Mouse (Mus musculus) embryonic facial prominence, embryonic 12.5 days (tissue): Measurements from ENCODE around the gene Hsdl1. TPM values are rescaled to one million over a fixed set of nuclear protein-coding genes. Genes with fewer than 3 reads are reported as not detected.

Experiments used
- ATAC-seq: fragments of 200-750 bp; cut with Nextera tagmentation; 2 replicates; pipeline ENCODE4 v1.8.0; 2017; ENCODE audit not compliant: insufficient number of reproducible peaks, insufficient read depth, low FRiP score, low TSS enrichment
- H3K27ac ChIP-seq: fragments of 300-500 bp; sonication (generic); 2 replicates; pipeline ENCODE4 v1.5.1; 2016; ENCODE audit warnings: mild to moderate bottlenecking
- H3K27me3 ChIP-seq: fragments of 300-500 bp; sonication (generic); 2 replicates; pipeline ENCODE4 v1.6.1; 2016; ENCODE audit warnings: mild to moderate bottlenecking, moderate library complexity
- H3K36me3 ChIP-seq: fragments of 300-500 bp; sonication (generic); 2 replicates; pipeline ENCODE4 v1.6.1; 2016; ENCODE audit warnings: mild to moderate bottlenecking
- H3K4me1 ChIP-seq: fragments of 300-500 bp; sonication (generic); 2 replicates; pipeline ENCODE4 v1.6.1; 2016
- H3K4me2 ChIP-seq: fragments of 300-500 bp; sonication (generic); replicated peaks from 2 replicates; pipeline ENCODE4 v1.6.1; 2016; ENCODE audit warnings: mild to moderate bottlenecking, moderate library complexity
- H3K4me3 ChIP-seq: fragments of 300-500 bp; sonication (generic); 2 replicates; pipeline ENCODE4 v1.5.1; 2016; ENCODE audit warnings: mild to moderate bottlenecking
- H3K9ac ChIP-seq: fragments of 300-500 bp; sonication (generic); 2 replicates; pipeline ENCODE4 v1.6.1; 2016; ENCODE audit warnings: mild to moderate bottlenecking, moderate library complexity
- H3K9me3 ChIP-seq: fragments of 300-500 bp; sonication (generic); 2 replicates; pipeline ENCODE4 v1.6.1; 2016; ENCODE audit warnings: mild to moderate bottlenecking, moderate library complexity
- WGBS: fragments of 180-500 bp; shearing (Covaris S2); methylation state at CpG from one replicate; pipeline ENCODE4 v1.1.7; 2016; 5-methylcytosine and 5-hydroxymethylcytosine counted together
- polyA plus RNA-seq: library from polyadenylated mRNA; unstranded; fragments of >200 nt; fragmentation: Nextera tagmentation; extraction: Ambion mirVana; gene quantifications from 2 replicates; pipeline ENCODE4 v1.2.1, GENCODE M21; 2016

The Hsdl1 gene
- polyA plus RNA-seq, 1 experiment from 2014 or later: 37.2 TPM

- no peaks in the 10 kb centered on the region for H3K27me3 ChIP-seq
- H3K36me3 ChIP-seq: no peaks in the 10 kb centered on the region
- no peak overlapping the region for H3K4me2 ChIP-seq
- H3K4me1 ChIP-seq: peaks cover 21% of the 10 kb centered on the region
- H3K9me3 ChIP-seq: no peaks in the 10 kb centered on the region
- H3K9ac ChIP-seq: no peak overlapping the region
- H3K27ac ChIP-seq: no peak overlapping the region
- no peak for ATAC-seq
- 86% methylated on average over 6 of the region's 6 CpGs for WGBS
- no peak overlapping the region for H3K4me3 ChIP-seq
These were observed 19.1 kb downstream of the Hsdl1 start for GRCm38 (mm10) chr8:119555861-119556260.

- no peak overlapping the region for H3K4me2 ChIP-seq
- H3K4me3 ChIP-seq: no peak overlapping the region
- no peak for ATAC-seq
- no peak overlapping the region for H3K27ac ChIP-seq
- no peaks in the 10 kb centered on the region for H3K27me3 ChIP-seq
- no peak overlapping the region for H3K9ac ChIP-seq
- H3K36me3 ChIP-seq: no peaks in the 10 kb centered on the region; the same call in 1 of the 2 replicates
- peaks cover 21% of the 10 kb centered on the region for H3K4me1 ChIP-seq
- no peaks in the 10 kb centered on the region for H3K9me3 ChIP-seq
- WGBS: 75% methylated on average over 2 of the region's 2 CpGs
These were observed 22.0 kb downstream of the Hsdl1 start for GRCm38 (mm10) chr8:119552967-119553366.

- 78% methylated on average over 7 of the region's 7 CpGs for WGBS
- Histone ChIP-seq H3K4me2 (no peak overlapping the region), H3K27ac (no peak overlapping the region), H3K4me3 (no peak overlapping the region), H3K36me3 (peaks cover 31% of the 10 kb centered on the region), H3K9me3 (no peaks in the 10 kb centered on the region), H3K4me1 (peaks cover 7% of the 10 kb centered on the region; the same call in 1 of the 2 replicates), H3K27me3 (no peaks in the 10 kb centered on the region), H3K9ac (no peak overlapping the region)
- no peak for ATAC-seq
These were observed 26.3 kb downstream of the Hsdl1 start for GRCm38 (mm10) chr8:119548560-119549113.

- no peak overlapping the region for H3K9ac ChIP-seq
- no peaks in the 10 kb centered on the region for H3K4me1 ChIP-seq
- no peak overlapping the region for H3K4me3 ChIP-seq
- H3K27me3 ChIP-seq: no peaks in the 10 kb centered on the region
- no peak overlapping the region for H3K27ac ChIP-seq
- H3K4me2 ChIP-seq: no peak overlapping the region
- ATAC-seq: no peak
- WGBS: 77% methylated on average over 18 of the region's 18 CpGs
- peaks cover 46% of the 10 kb centered on the region for H3K36me3 ChIP-seq
- H3K9me3 ChIP-seq: no peaks in the 10 kb centered on the region
These were observed 27.8 kb downstream of the Hsdl1 start for GRCm38 (mm10) chr8:119547019-119547691.

GRCm38 (mm10) chr8:119545791-119546190 is 29.2 kb downstream of the Hsdl1 start:
- Histone ChIP-seq H3K4me1 (no peaks in the 10 kb centered on the region), H3K4me2 (no peak overlapping the region), H3K9ac (no peak overlapping the region), H3K4me3 (no peak overlapping the region), H3K27ac (no peak overlapping the region), H3K36me3 (peaks cover 60% of the 10 kb centered on the region), H3K9me3 (no peaks in the 10 kb centered on the region), H3K27me3 (no peaks in the 10 kb centered on the region)
- 84% methylated on average over 6 of the region's 6 CpGs for WGBS
- no peak for ATAC-seq

- no peak overlapping the region for H3K9ac ChIP-seq
- 80% methylated on average over 6 of the region's 6 CpGs for WGBS
- ATAC-seq: no peak
- no peaks in the 10 kb centered on the region for H3K27me3 ChIP-seq
- H3K4me2 ChIP-seq: no peak overlapping the region
- H3K4me3 ChIP-seq: no peak overlapping the region
- no peaks in the 10 kb centered on the region for H3K9me3 ChIP-seq
- H3K4me1 ChIP-seq: no peaks in the 10 kb centered on the region
- H3K36me3 ChIP-seq: peaks cover 66% of the 10 kb centered on the region
- no peak overlapping the region for H3K27ac ChIP-seq
These were observed 29.8 kb downstream of the Hsdl1 start for GRCm38 (mm10) chr8:119545180-119545579.

GRCm38 (mm10) chr8:119544606-119545005 is 30.4 kb downstream of the Hsdl1 start:
- 87% methylated on average over 3 of the region's 3 CpGs for WGBS
- peaks cover 71% of the 10 kb centered on the region for H3K36me3 ChIP-seq
- no peak overlapping the region for H3K4me2 ChIP-seq
- no peaks in the 10 kb centered on the region for H3K27me3 ChIP-seq
- H3K4me3 ChIP-seq: no peak overlapping the region
- H3K4me1 ChIP-seq: no peaks in the 10 kb centered on the region
- no peak overlapping the region for H3K9ac ChIP-seq
- H3K9me3 ChIP-seq: no peaks in the 10 kb centered on the region
- ATAC-seq: no peak
- no peak overlapping the region for H3K27ac ChIP-seq

- Histone ChIP-seq H3K9me3 (no peaks in the 10 kb centered on the region), H3K4me3 (no peak overlapping the region), H3K4me1 (no peaks in the 10 kb centered on the region), H3K36me3 (peaks cover 96% of the 10 kb centered on the region), H3K9ac (no peak overlapping the region), H3K27me3 (no peaks in the 10 kb centered on the region), H3K4me2 (no peak overlapping the region), H3K27ac (no peak overlapping the region)
- WGBS: 93% methylated on average over 9 of the region's 9 CpGs
- ATAC-seq: no peak
These were observed 43.0 kb downstream of the Hsdl1 start for GRCm38 (mm10) chr8:119531973-119532372.

- Histone ChIP-seq H3K4me1 (no peaks in the 10 kb centered on the region), H3K9me3 (no peaks in the 10 kb centered on the region), H3K9ac (no peak overlapping the region), H3K4me2 (no peak overlapping the region), H3K27me3 (no peaks in the 10 kb centered on the region), H3K36me3 (peaks cover 96% of the 10 kb centered on the region), H3K4me3 (no peak overlapping the region), H3K27ac (no peak overlapping the region)
- 95% methylated on average over 3 of the region's 3 CpGs for WGBS
- ATAC-seq: no peak
These were observed 43.6 kb downstream of the Hsdl1 start for GRCm38 (mm10) chr8:119531397-119531796.

- Histone ChIP-seq H3K9ac (no peak overlapping the region), H3K9me3 (no peaks in the 10 kb centered on the region), H3K4me2 (no peak overlapping the region), H3K4me3 (no peak overlapping the region), H3K36me3 (peaks cover 91% of the 10 kb centered on the region), H3K27me3 (no peaks in the 10 kb centered on the region), H3K27ac (no peak overlapping the region), H3K4me1 (no peaks in the 10 kb centered on the region)
- WGBS: 86% methylated on average over 6 of the region's 6 CpGs
- no peak for ATAC-seq
These were observed 44.0 kb downstream of the Hsdl1 start for GRCm38 (mm10) chr8:119530937-119531336.

GRCm38 (mm10) chr8:119528762-119529161 is 46.2 kb downstream of the Hsdl1 start:
- H3K4me2 ChIP-seq: no peak overlapping the region
- H3K27ac ChIP-seq: no peak overlapping the region
- H3K27me3 ChIP-seq: no peaks in the 10 kb centered on the region
- H3K4me1 ChIP-seq: no peaks in the 10 kb centered on the region
- H3K36me3 ChIP-seq: peaks cover 91% of the 10 kb centered on the region
- no peaks in the 10 kb centered on the region for H3K9me3 ChIP-seq
- 96% methylated on average over 7 of the region's 7 CpGs for WGBS
- no peak for ATAC-seq
- no peak overlapping the region for H3K9ac ChIP-seq
- H3K4me3 ChIP-seq: no peak overlapping the region

- no peaks in the 10 kb centered on the region for H3K4me1 ChIP-seq
- H3K4me2 ChIP-seq: no peak overlapping the region
- ATAC-seq: no peak
- H3K9me3 ChIP-seq: no peaks in the 10 kb centered on the region
- no peak overlapping the region for H3K9ac ChIP-seq
- 69% methylated on average over 7 of the region's 7 CpGs for WGBS
- H3K4me3 ChIP-seq: no peak overlapping the region
- no peak overlapping the region for H3K27ac ChIP-seq
- peaks cover 96% of the 10 kb centered on the region for H3K36me3 ChIP-seq
- H3K27me3 ChIP-seq: no peaks in the 10 kb centered on the region
These were observed 54.9 kb downstream of the Hsdl1 start for GRCm38 (mm10) chr8:119520102-119520501.
